Mouse (Mus musculus): ENCODE measurements around the gene Cdk2ap1.

GRCm38 (mm10) chr5:124392412-124392811, 29.5 kb upstream of the Cdk2ap1 start:
- TF ChIP-seq EP300 (IDR thresholded peaks at IDR 0.05) = no peak
- TF ChIP-seq CTCF (IDR thresholded peaks at IDR 0.05) = no peak
